Comparison of ENCODE assay signal across 8 mouse cellular contexts in genomic region chr7:35754033-35754885, GRCm38 (mm10). TPM values are rescaled to one million over a fixed set of nuclear protein-coding genes. Genes with fewer than 3 reads are reported as not detected.
DNase-seq lines count a peak whose midpoint lies in the region; ATAC-seq and TF ChIP-seq lines count a peak whose summit lies in the region.

TSS of gene Dpy19l3 (minus strand) at chr7:35754454.

- H3K4me1 ChIP-seq in CH12.LX (ENCODE audit: control insufficient read depth in 1 of 2, insufficient read depth in 2 of 2): peaks cover 2 to 38% of the 10 kb centered on the region in 2 experiments; a peak in 2 of 4 replicates
- H3K4me1 ChIP-seq in forebrain, embryonic 10.5 days: peaks cover 33% of the 10 kb centered on the region
- H3K4me1 ChIP-seq in heart, embryonic 15.5 days (replicated peaks): peaks cover 13% of the 10 kb centered on the region
- peaks cover 3 to 9% of the 10 kb centered on the region in 2 experiments; a peak in 3 of 4 replicates for H3K4me1 ChIP-seq in liver, embryonic 14.5 days (replicated peaks; ENCODE audit: control insufficient read depth in 2 of 2, insufficient read depth in 2 of 2, low read length in 1 of 2)
- no peaks in the 10 kb centered on the region for H3K4me1 ChIP-seq in neural tube, embryonic 11.5 days (ENCODE audit: control insufficient read depth, insufficient read depth, low read length)
- peaks cover 8% of the 10 kb centered on the region for H3K4me1 ChIP-seq in stomach, embryonic 16.5 days (ENCODE audit: control insufficient read depth, insufficient read depth, low read length)

- peak within 1 kb of the TSS; percentile 64 for H3K4me2 ChIP-seq in CH12.LX (ENCODE audit: insufficient read depth, low read depth, poor library complexity, severe bottlenecking)
- peak within 1 kb of the TSS; percentile 100 for H3K4me2 ChIP-seq in heart, embryonic 15.5 days
- H3K4me2 ChIP-seq in liver, embryonic 14.5 days (ENCODE audit: low read depth): peak within 1 kb of the TSS; percentile 88
- H3K4me2 ChIP-seq in neural tube, embryonic 11.5 days (ENCODE audit: low read depth): peak within 1 kb of the TSS; percentile 97
- H3K4me2 ChIP-seq in stomach, embryonic 16.5 days (ENCODE audit: low read depth, low read length): peak within 1 kb of the TSS; percentile 97

- no peak within 1 kb of the TSS for H3K27ac ChIP-seq in CH12.LX (ENCODE audit: insufficient read depth, low read depth)
- H3K27ac ChIP-seq in forebrain, embryonic 10.5 days: peak within 1 kb of the TSS; percentile 91
- peak within 1 kb of the TSS; percentile 56 for H3K27ac ChIP-seq in heart, embryonic 15.5 days
- no peak within 1 kb of the TSS for H3K27ac ChIP-seq in liver, embryonic 14.5 days
- H3K27ac ChIP-seq in neural tube, embryonic 11.5 days (ENCODE audit: low read depth, low read length): 0 out of 2 replicates have a peak within 1 kb of the TSS, but pooled peaks have one; percentile 10
- peak within 1 kb of the TSS; percentile 9; the same call in 1 of the 2 replicates for H3K27ac ChIP-seq in stomach, embryonic 16.5 days (ENCODE audit: low read length)

- dilution Hi-C loops in CH12.LX (cut with MboI; ENCODE audit: extremely low pct_ligation_motif_present, extremely low pct_unique_long_range_greater_than_20kb, low sequenced_read_pairs): no loop called here

- TF ChIP-seq RAD21 in CH12.LX (IDR thresholded peaks at IDR 0.05; ENCODE audit: low read depth, low read length): no peak

- H3K27me3 ChIP-seq in CH12.LX (replicated peaks): peaks cover 1% of the 10 kb centered on the region
- peaks cover 17% of the 10 kb centered on the region for H3K27me3 ChIP-seq in forebrain, embryonic 10.5 days (ENCODE audit: poor library complexity, severe bottlenecking)
- H3K27me3 ChIP-seq in heart, embryonic 15.5 days: 0 out of 2 replicates have a peak, but pooled peaks cover 5% of the 10 kb centered on the region
- H3K27me3 ChIP-seq in liver, embryonic 14.5 days (ENCODE audit: control insufficient read depth, insufficient read depth, low read length): no peaks in the 10 kb centered on the region
- H3K27me3 ChIP-seq in neural tube, embryonic 11.5 days (ENCODE audit: control insufficient read depth, insufficient read depth, low read length): no peaks in the 10 kb centered on the region
- no peaks in the 10 kb centered on the region for H3K27me3 ChIP-seq in stomach, embryonic 16.5 days (ENCODE audit: control insufficient read depth, insufficient read depth, low read length)

- peak; percentile 45 for DNase-seq in CH12.LX (ENCODE audit: extremely low read depth)
- peak; percentile 65 for DNase-seq in c-Kit-positive CD71-negative TER-119-negative erythroid progenitor cells, embryonic 14.5 days (ENCODE audit: low read depth)
- peak; percentile 92 for DNase-seq in forebrain, embryonic 10.5 days (ENCODE audit: extremely low spot score, low spot score)
- peak; percentile 93 for DNase-seq in kidney, postnatal 14 days
- peak; percentile 51 to 53 (median 51) for DNase-seq in liver, embryonic 14.5 days (ENCODE audit: low read depth in 3 of 3, low spot score in 3 of 3)
- DNase-seq in neural tube, embryonic 11.5 days (ENCODE audit: low spot score): peak; percentile 92

- TF ChIP-seq CTCF in CH12.LX (conservative IDR thresholded peaks at IDR 0.05 in 1 of 2, IDR thresholded peaks at IDR 0.05 in 1 of 2; ENCODE audit: low read depth in 2 of 2, low read length in 2 of 2): no peak
- TF ChIP-seq CTCF in liver, embryonic 14.5 days (IDR thresholded peaks at IDR 0.05; ENCODE audit: low read depth): no peak

- H3K36me3 ChIP-seq in CH12.LX (replicated peaks in 1 of 2; ENCODE audit: control insufficient read depth in 1 of 2, insufficient read depth in 1 of 2, low read length in 1 of 2): no peaks in the 10 kb centered on the region
- H3K36me3 ChIP-seq in forebrain, embryonic 10.5 days (replicated peaks): peaks cover 21% of the 10 kb centered on the region
- H3K36me3 ChIP-seq in heart, embryonic 15.5 days: no peaks in the 10 kb centered on the region
- H3K36me3 ChIP-seq in liver, embryonic 14.5 days (replicated peaks; ENCODE audit: control insufficient read depth, insufficient read depth, low read depth): no peaks in the 10 kb centered on the region
- no peaks in the 10 kb centered on the region for H3K36me3 ChIP-seq in neural tube, embryonic 11.5 days (ENCODE audit: control insufficient read depth, insufficient read depth, low read length)
- H3K36me3 ChIP-seq in stomach, embryonic 16.5 days (ENCODE audit: control insufficient read depth, insufficient read depth, low read length): peaks cover 3% of the 10 kb centered on the region; the same call in 1 of the 2 replicates

- ATAC-seq in heart, embryonic 15.5 days (replicated peaks; ENCODE audit: insufficient number of reproducible peaks, insufficient read depth, low FRiP score, low read depth): peak; percentile 94
- peak; percentile 93 for ATAC-seq in liver, embryonic 14.5 days (ENCODE audit: insufficient read depth)
- peak; percentile 98 for ATAC-seq in neural tube, embryonic 11.5 days (ENCODE audit: insufficient read depth, low FRiP score, low TSS enrichment)
- ATAC-seq in stomach, embryonic 16.5 days (ENCODE audit: insufficient read depth, low FRiP score): peak; percentile 97

- H3K9me3 ChIP-seq in CH12.LX (replicated peaks; ENCODE audit: low read length): no peaks in the 10 kb centered on the region
- H3K9me3 ChIP-seq in forebrain, embryonic 10.5 days: no peaks in the 10 kb centered on the region
- no peaks in the 10 kb centered on the region for H3K9me3 ChIP-seq in heart, embryonic 15.5 days (replicated peaks)
- H3K9me3 ChIP-seq in liver, embryonic 14.5 days (ENCODE audit: control insufficient read depth, low read length): no peaks in the 10 kb centered on the region
- H3K9me3 ChIP-seq in neural tube, embryonic 11.5 days (ENCODE audit: control insufficient read depth, low read length): no peaks in the 10 kb centered on the region
- no peaks in the 10 kb centered on the region for H3K9me3 ChIP-seq in stomach, embryonic 16.5 days (replicated peaks; ENCODE audit: control insufficient read depth, low read length)

- TF ChIP-seq EP300 in CH12.LX (IDR thresholded peaks at IDR 0.05; ENCODE audit: low read length): no peak
- 0 out of 2 replicates have a peak, but pooled peaks have one; percentile 13 for TF ChIP-seq EP300 in liver, embryonic 14.5 days (IDR thresholded peaks at IDR 0.05; ENCODE audit: low read depth)

- under 1% methylated on average over 67 of the region's 70 CpGs for WGBS in forebrain, embryonic 10.5 days
- WGBS in heart, embryonic 15.5 days: under 1% methylated on average over 70 of the region's 70 CpGs
- whole genome bisulfite sequencing in liver, embryonic 14.5 days (ENCODE audit: insufficient replicate concordance): under 1% methylated on average over 64 of the region's 70 CpGs
- 1% methylated on average over 55 of the region's 70 CpGs for WGBS in neural tube, embryonic 11.5 days
- under 1% methylated on average over 70 of the region's 70 CpGs for WGBS in stomach, embryonic 16.5 days

- H3K4me3 ChIP-seq in CH12.LX (replicated peaks in 1 of 3; ENCODE audit: low read depth in 2 of 3, low read length in 2 of 3, poor library complexity in 1 of 3): peak within 1 kb of the TSS; percentile 15 to 65 (median 61)
- H3K4me3 ChIP-seq in forebrain, embryonic 10.5 days: peak within 1 kb of the TSS; percentile 85
- peak within 1 kb of the TSS; percentile 87 for H3K4me3 ChIP-seq in heart, embryonic 15.5 days
- H3K4me3 ChIP-seq in liver, embryonic 14.5 days (ENCODE audit: insufficient read depth in 1 of 2, low read depth in 2 of 2, low read length in 2 of 2): peak within 1 kb of the TSS; percentile 67 to 68
- H3K4me3 ChIP-seq in neural tube, embryonic 11.5 days (ENCODE audit: low read depth, low read length): peak within 1 kb of the TSS; percentile 85
- peak within 1 kb of the TSS; percentile 66 for H3K4me3 ChIP-seq in stomach, embryonic 16.5 days (replicated peaks; ENCODE audit: low read length)

- no peaks in the 10 kb centered on the region for H3K79me2 ChIP-seq in CH12.LX (replicated peaks; ENCODE audit: control insufficient read depth, extremely low read depth, insufficient read depth, poor library complexity, severe bottlenecking)

- H3K9ac ChIP-seq in CH12.LX (ENCODE audit: insufficient read depth, low read depth): 0 out of 2 replicates have a peak within 1 kb of the TSS, but pooled peaks have one; percentile 6
- H3K9ac ChIP-seq in heart, embryonic 15.5 days: peak within 1 kb of the TSS; percentile 74
- peak within 1 kb of the TSS; percentile 47 for H3K9ac ChIP-seq in liver, embryonic 14.5 days (replicated peaks)
- peak within 1 kb of the TSS; percentile 74 for H3K9ac ChIP-seq in neural tube, embryonic 11.5 days (ENCODE audit: low read length)
- H3K9ac ChIP-seq in stomach, embryonic 16.5 days (ENCODE audit: low read length): peak within 1 kb of the TSS; percentile 76

- in situ Hi-C loops in CH12.LX (cut with MboI; ENCODE audit: low pct_ligation_motif_present, low pct_unique_long_range_greater_than_20kb, low sequenced_read_pairs): no loop called here

- TF ChIP-seq POLR2A in CH12.LX (IDR thresholded peaks at IDR 0.05; ENCODE audit: low read depth, low read length): no peak

TF ChIP-seq in CH12.LX, 34 proteins besides CTCF, POLR2A, EP300 and RAD21 (continues in another document):
- TF ChIP-seq CHD1 (IDR thresholded peaks at IDR 0.05; ENCODE audit: low read depth, low read length): no peak
- no peak for TF ChIP-seq ZC3H11A (IDR thresholded peaks at IDR 0.05; ENCODE audit: low read depth, low read length)
- peak; percentile 98 for TF ChIP-seq BHLHE40 (IDR thresholded peaks at IDR 0.05; ENCODE audit: low read depth, low read length)
- 0 out of 2 replicates have a peak, but pooled peaks have one; percentile 11 for TF ChIP-seq NRF1 (IDR thresholded peaks at IDR 0.05; ENCODE audit: low read depth, low read length)
- no peak for TF ChIP-seq NELFE (IDR thresholded peaks at IDR 0.05; ENCODE audit: low read depth, low read length)
- no peak for TF ChIP-seq JUN (IDR thresholded peaks at IDR 0.05; ENCODE audit: insufficient read depth, low read depth, low read length)
- TF ChIP-seq USF1 (IDR thresholded peaks at IDR 0.05; ENCODE audit: low read depth, low read length): no peak
- no peak for TF ChIP-seq IRF4 (IDR thresholded peaks at IDR 0.05; ENCODE audit: low read depth, low read length)
- TF ChIP-seq ZMIZ1 (IDR thresholded peaks at IDR 0.05; ENCODE audit: low read depth, low read length): no peak
- no peak for TF ChIP-seq ZNF384 (IDR thresholded peaks at IDR 0.05; ENCODE audit: low read depth, low read length)

RNA-seq across cellular contexts. Expression of gene Dpy19l3, which starts in this region (rescaled TPM):
- 3.7 and 5.5 TPM in 2 replicates for total RNA-seq in CH12.LX (2012; rRNA removed)
- total RNA-seq in CH12.LX (2014; rRNA removed): 5.0 and 6.2 TPM in 2 replicates
- 15.4 and 18.3 TPM in 2 replicates for polyA plus RNA-seq in CH12.LX (2012; ENCODE audit: insufficient read length, low read depth)
- 30.5 and 31.5 TPM in 2 replicates for polyA plus RNA-seq in forebrain, embryonic 10.5 days (2016; fragmentation: Nextera tagmentation; extraction: Ambion mirVana)
- polyA plus RNA-seq in heart, embryonic 15.5 days (2015; fragmentation: Nextera tagmentation; extraction: Ambion mirVana): 13.1 and 13.8 TPM in 2 replicates
- 1.3 and 2.1 TPM in 2 replicates for polyA plus RNA-seq in liver, embryonic 14.5 days (2012; rRNA removed)
- 6.4 and 7.3 TPM in 2 replicates for polyA plus RNA-seq in liver, embryonic 14.5 days (2014; fragmentation: Nextera tagmentation; extraction: Ambion mirVana)
- 26.5 and 34.2 TPM in 2 replicates for polyA plus RNA-seq in neural tube, embryonic 11.5 days (2014; fragmentation: Nextera tagmentation; extraction: Ambion mirVana)
- 18.0 and 21.1 TPM in 2 replicates for polyA plus RNA-seq in stomach, embryonic 16.5 days (2015; fragmentation: Nextera tagmentation; extraction: Ambion mirVana)

Comparison
In these comparisons a context has a peak if more than half of its experiments do, and no peak if none do; other contexts are left out.
1. H3K27ac ChIP-seq: peak in forebrain, embryonic 10.5 days (single experiment), heart, embryonic 15.5 days (single experiment), neural tube, embryonic 11.5 days (single experiment) and stomach, embryonic 16.5 days (single experiment); none in CH12.LX (single experiment) and liver, embryonic 14.5 days (single experiment).
2. H3K9ac ChIP-seq: peak in every context shown above with its lines; median percentile 76 in stomach, embryonic 16.5 days; 74 in heart, embryonic 15.5 days; 74 in neural tube, embryonic 11.5 days; 47 in liver, embryonic 14.5 days; 6 in CH12.LX.
3. Peak in every context shown above with its lines, with median percentiles within 50 percentile points of each other: DNase-seq, H3K4me2 ChIP-seq, H3K4me3 ChIP-seq and ATAC-seq.